Mouse (Mus musculus) heart, postnatal 0 days (tissue): ENCODE results near the gene Gm12830.

ENCODE experiments used
- CTCF ChIP-seq: IDR thresholded peaks from 2 replicates; pipeline ENCODE4 v1.5.1; 2016; ENCODE audit warnings: antibody characterized with exemption, control low read depth, low read depth
- EP300 ChIP-seq: IDR thresholded peaks from 2 replicates; pipeline ENCODE4 v1.6.1; 2016; ENCODE audit warnings: antibody characterized with exemption, low read depth

- TF ChIP-seq CTCF (no peak), EP300 (no peak)
These were observed at the start of gene Gm12830 for GRCm38 (mm10) chr4:114821567-114822192.
